15 mouse cellular contexts compared by ENCODE assay signal in genomic region chr4:130834122-130834521, GRCm38 (mm10). TPM values are rescaled to one million over a fixed set of nuclear protein-coding genes. Genes with fewer than 3 reads are reported as not detected.
DNase-seq lines count a peak whose midpoint lies in the region; ATAC-seq lines count a peak whose summit lies in the region.
"Had no signal": no experiment of that assay in that cellular context is flagged by ENCODE, and none has a peak within 500 bp of the region (broad histone marks: within the 10 kb centered on the region; RNA-seq: fewer than 3 reads in every experiment).

No protein-coding gene starts in this region.

- DNase-seq in hindbrain, embryonic 11.5 days (ENCODE audit: low spot score): peak; percentile 60
- DNase-seq in adrenal gland, postnatal 14 days: peak; percentile 82
- peak; percentile 54 for DNase-seq in embryonic facial prominence, embryonic 10.5 days (ENCODE audit: low spot score)
- DNase-seq in neural tube, embryonic 11.5 days (ENCODE audit: low spot score): peak; percentile 63
- no peak for DNase-seq in cerebellum, adult 8-10 months
- no peak for DNase-seq in left cerebral cortex, adult 18-20 months (ENCODE audit: low spot score in 2 of 2)
- DNase-seq: cerebellum, adult 11 months; kidney, postnatal 36 days; right cerebral cortex, adult 18-20 months; thymus, postnatal 4 days had no signal

- H3K4me2 ChIP-seq in hindbrain, embryonic 11.5 days (replicated peaks; ENCODE audit: low read depth, low read length): no peak overlapping the region
- H3K4me2 ChIP-seq in hindbrain, embryonic 16.5 days (ENCODE audit: low read length): no peak overlapping the region
- no peak overlapping the region for H3K4me2 ChIP-seq in neural tube, embryonic 11.5 days (ENCODE audit: low read depth)
- H3K4me2 ChIP-seq: heart, embryonic 15.5 days; lung, embryonic 15.5 days had no signal

- no peaks in the 10 kb centered on the region for H3K36me3 ChIP-seq in hindbrain, embryonic 11.5 days (ENCODE audit: control insufficient read depth, insufficient read depth, low read length)
- no peaks in the 10 kb centered on the region for H3K36me3 ChIP-seq in hindbrain, embryonic 16.5 days (ENCODE audit: control insufficient read depth, insufficient read depth, low read length)
- H3K36me3 ChIP-seq in embryonic facial prominence, embryonic 10.5 days (replicated peaks): no peaks in the 10 kb centered on the region
- no peaks in the 10 kb centered on the region for H3K36me3 ChIP-seq in neural tube, embryonic 11.5 days (ENCODE audit: control insufficient read depth, insufficient read depth, low read length)
- H3K36me3 ChIP-seq: heart, embryonic 15.5 days; lung, embryonic 15.5 days had no signal

- no peaks in the 10 kb centered on the region for H3K27me3 ChIP-seq in hindbrain, embryonic 11.5 days (ENCODE audit: control insufficient read depth, insufficient read depth, low read length)
- H3K27me3 ChIP-seq in hindbrain, embryonic 16.5 days (replicated peaks; ENCODE audit: control insufficient read depth, insufficient read depth, low read length): no peaks in the 10 kb centered on the region
- H3K27me3 ChIP-seq in embryonic facial prominence, embryonic 10.5 days (replicated peaks; ENCODE audit: low read depth, poor library complexity, severe bottlenecking): peaks cover 22% of the 10 kb centered on the region
- no peaks in the 10 kb centered on the region for H3K27me3 ChIP-seq in neural tube, embryonic 11.5 days (ENCODE audit: control insufficient read depth, insufficient read depth, low read length)
- H3K27me3 ChIP-seq: lung, embryonic 15.5 days had no signal

- no peak for ATAC-seq in hindbrain, embryonic 11.5 days (ENCODE audit: low FRiP score)
- ATAC-seq in hindbrain, embryonic 16.5 days: no peak
- ATAC-seq in neural tube, embryonic 11.5 days (ENCODE audit: insufficient read depth, low FRiP score, low TSS enrichment): no peak
- ATAC-seq: forebrain, embryonic 14.5 days had no signal

- no peak overlapping the region for H3K9ac ChIP-seq in hindbrain, embryonic 11.5 days (ENCODE audit: low read depth, low read length)
- no peak overlapping the region for H3K9ac ChIP-seq in hindbrain, embryonic 16.5 days (ENCODE audit: low read depth, low read length)
- 0 out of 2 replicates have a peak overlapping the region, but pooled peaks have one; percentile 18 for H3K9ac ChIP-seq in neural tube, embryonic 11.5 days (ENCODE audit: low read length)
- H3K9ac ChIP-seq: heart, embryonic 15.5 days; lung, embryonic 15.5 days had no signal

- WGBS in hindbrain, embryonic 11.5 days: 25% methylated on average over 1 of the region's 1 CpGs
- WGBS in hindbrain, embryonic 16.5 days: 33% methylated on average over 1 of the region's 1 CpGs
- 34% methylated on average over 1 of the region's 1 CpGs for WGBS in embryonic facial prominence, embryonic 10.5 days
- 33% methylated on average over 1 of the region's 1 CpGs for WGBS in neural tube, embryonic 11.5 days

- no peak overlapping the region for H3K4me3 ChIP-seq in hindbrain, embryonic 11.5 days (ENCODE audit: low read depth, low read length)
- H3K4me3 ChIP-seq in hindbrain, embryonic 16.5 days (ENCODE audit: low read length): no peak overlapping the region
- H3K4me3 ChIP-seq in embryonic facial prominence, embryonic 10.5 days: no peak overlapping the region
- H3K4me3 ChIP-seq in neural tube, embryonic 11.5 days (ENCODE audit: low read depth, low read length): no peak overlapping the region
- H3K4me3 ChIP-seq: heart, embryonic 15.5 days; left cerebral cortex, adult 2 months; lung, embryonic 15.5 days had no signal

- no peaks in the 10 kb centered on the region for H3K9me3 ChIP-seq in hindbrain, embryonic 11.5 days (ENCODE audit: control insufficient read depth, low read length)
- no peaks in the 10 kb centered on the region for H3K9me3 ChIP-seq in hindbrain, embryonic 16.5 days (ENCODE audit: control insufficient read depth, low read length)
- no peaks in the 10 kb centered on the region for H3K9me3 ChIP-seq in embryonic facial prominence, embryonic 10.5 days
- H3K9me3 ChIP-seq in neural tube, embryonic 11.5 days (ENCODE audit: control insufficient read depth, low read length): no peaks in the 10 kb centered on the region
- H3K9me3 ChIP-seq: heart, embryonic 15.5 days; lung, embryonic 15.5 days had no signal

- peaks cover 3% of the 10 kb centered on the region; the same call in 1 of the 2 replicates for H3K4me1 ChIP-seq in hindbrain, embryonic 11.5 days (replicated peaks; ENCODE audit: control insufficient read depth, insufficient read depth, low read length)
- peaks cover 17% of the 10 kb centered on the region for H3K4me1 ChIP-seq in hindbrain, embryonic 16.5 days (ENCODE audit: control insufficient read depth, insufficient read depth, low read depth, low read length)
- H3K4me1 ChIP-seq in embryonic facial prominence, embryonic 10.5 days: peaks cover 55% of the 10 kb centered on the region
- H3K4me1 ChIP-seq in neural tube, embryonic 11.5 days (ENCODE audit: control insufficient read depth, insufficient read depth, low read length): peaks cover 15% of the 10 kb centered on the region

- H3K27ac ChIP-seq in hindbrain, embryonic 11.5 days (ENCODE audit: low read depth, low read length): no peak overlapping the region
- no peak overlapping the region for H3K27ac ChIP-seq in hindbrain, embryonic 16.5 days (ENCODE audit: low read depth, low read length)
- peak overlapping the region; percentile 73; the same call in 1 of the 2 replicates for H3K27ac ChIP-seq in embryonic facial prominence, embryonic 10.5 days (replicated peaks)
- 0 out of 2 replicates have a peak overlapping the region, but pooled peaks have one; percentile 20 for H3K27ac ChIP-seq in neural tube, embryonic 11.5 days (ENCODE audit: low read depth, low read length)
- H3K27ac ChIP-seq: heart, embryonic 15.5 days; left cerebral cortex, adult 2 months; lung, embryonic 15.5 days had no signal

RNA-seq across cellular contexts. Expression of gene Sdc3, which starts 41.8 kb away (rescaled TPM):
- polyA plus RNA-seq in hindbrain, embryonic 11.5 days (2014; fragmentation: Nextera tagmentation; extraction: Ambion mirVana): 12.0 and 15.2 TPM in 2 replicates
- 151 and 187 TPM in 2 replicates for polyA plus RNA-seq in hindbrain, embryonic 16.5 days (2015; fragmentation: Nextera tagmentation; extraction: Ambion mirVana)
- total RNA-seq in adrenal gland, postnatal 14 days (2021): 233 and 245 TPM in 2 replicates
- 31.9 and 32.8 TPM in 2 replicates for polyA plus RNA-seq in embryonic facial prominence, embryonic 10.5 days (2016; fragmentation: Nextera tagmentation; extraction: Ambion mirVana)
- polyA plus RNA-seq in neural tube, embryonic 11.5 days (2014; fragmentation: Nextera tagmentation; extraction: Ambion mirVana): 22.3 and 23.2 TPM in 2 replicates
- total RNA-seq in left cerebral cortex, adult 18-20 months (2021): 100 to 1,000 TPM; 150 to 156 TPM

Comparison
In these comparisons a context has a peak if more than half of its experiments do, and no peak if none do; other contexts are left out.
1. DNase-seq: peak in hindbrain, embryonic 11.5 days (single experiment), adrenal gland, postnatal 14 days (single experiment), embryonic facial prominence, embryonic 10.5 days (single experiment) and neural tube, embryonic 11.5 days (single experiment); none in cerebellum, adult 8-10 months (single experiment) and left cerebral cortex, adult 18-20 months (0 of 2).
2. H3K27ac ChIP-seq: peak in embryonic facial prominence, embryonic 10.5 days (single experiment) and neural tube, embryonic 11.5 days (single experiment); none in hindbrain, embryonic 11.5 days (single experiment) and hindbrain, embryonic 16.5 days (single experiment).